Mouse (Mus musculus): ENCODE data around the gene Tsc1. TPM values are rescaled to one million over a fixed set of nuclear protein-coding genes. Genes with fewer than 3 reads are reported as not detected.

Gene Tsc1
- polyA plus RNA-seq, 1 experiment from 2014 or later: 34.6 TPM

- H3K4me3 ChIP-seq: no peak overlapping the region
- H3K4me1 ChIP-seq: no peaks in the 10 kb centered on the region
- no peaks in the 10 kb centered on the region for H3K36me3 ChIP-seq
- H3K27me3 ChIP-seq (replicated peaks): no peaks in the 10 kb centered on the region
- H3K9ac ChIP-seq: no peak overlapping the region
- no peak overlapping the region for H3K27ac ChIP-seq
- no peak for ATAC-seq (ENCODE audit: low FRiP score, low read depth)
- no peak overlapping the region for H3K4me2 ChIP-seq (replicated peaks)
- WGBS: 66% methylated on average over 14 of the region's 14 CpGs
- no peaks in the 10 kb centered on the region for H3K9me3 ChIP-seq
These were observed 35.1 kb upstream of the Tsc1 start for GRCm38 (mm10) chr2:28605789-28606541.

GRCm38 (mm10) chr2:28606601-28607340 is 34.3 kb upstream of the Tsc1 start:
- WGBS: 64% methylated on average over 8 of the region's 8 CpGs
- Histone ChIP-seq H3K4me3 (no peak overlapping the region), H3K9me3 (no peaks in the 10 kb centered on the region), H3K36me3 (no peaks in the 10 kb centered on the region), H3K4me2 (replicated peaks) (no peak overlapping the region), H3K4me1 (no peaks in the 10 kb centered on the region), H3K9ac (no peak overlapping the region), H3K27ac (no peak overlapping the region), H3K27me3 (replicated peaks) (no peaks in the 10 kb centered on the region)
- no peak for ATAC-seq (ENCODE audit: low FRiP score, low read depth)

- ATAC-seq (ENCODE audit: low FRiP score, low read depth): no peak
- H3K36me3 ChIP-seq: no peaks in the 10 kb centered on the region
- WGBS: 40% methylated on average over 10 of the region's 10 CpGs
- no peaks in the 10 kb centered on the region for H3K27me3 ChIP-seq (replicated peaks)
- H3K4me2 ChIP-seq (replicated peaks): no peak overlapping the region
- H3K9ac ChIP-seq: no peak overlapping the region
- H3K4me3 ChIP-seq: no peak overlapping the region
- no peaks in the 10 kb centered on the region for H3K4me1 ChIP-seq
- H3K27ac ChIP-seq: no peak overlapping the region
- no peaks in the 10 kb centered on the region for H3K9me3 ChIP-seq
These were observed 33.5 kb upstream of the Tsc1 start for GRCm38 (mm10) chr2:28607341-28608165.

GRCm38 (mm10) chr2:28609851-28610250 is 31.2 kb upstream of the Tsc1 start:
- H3K9ac ChIP-seq: no peak overlapping the region
- H3K4me3 ChIP-seq: no peak overlapping the region
- no peak for ATAC-seq (ENCODE audit: low FRiP score, low read depth)
- no peaks in the 10 kb centered on the region for H3K4me1 ChIP-seq
- no peaks in the 10 kb centered on the region for H3K27me3 ChIP-seq (replicated peaks)
- no peaks in the 10 kb centered on the region for H3K36me3 ChIP-seq
- 86% methylated on average over 10 of the region's 10 CpGs for WGBS
- H3K4me2 ChIP-seq (replicated peaks): no peak overlapping the region
- no peaks in the 10 kb centered on the region for H3K9me3 ChIP-seq
- no peak overlapping the region for H3K27ac ChIP-seq

GRCm38 (mm10) chr2:28610716-28611406 is 30.2 kb upstream of the Tsc1 start:
- H3K36me3 ChIP-seq: no peaks in the 10 kb centered on the region
- WGBS: 66% methylated on average over 12 of the region's 12 CpGs

GRCm38 (mm10) chr2:28611407-28611787 is 29.6 kb upstream of the Tsc1 start:
- no peak overlapping the region for H3K4me3 ChIP-seq
- no peak overlapping the region for H3K4me2 ChIP-seq (replicated peaks)
- no peaks in the 10 kb centered on the region for H3K4me1 ChIP-seq
- no peaks in the 10 kb centered on the region for H3K9me3 ChIP-seq
- H3K27ac ChIP-seq: no peak overlapping the region
- H3K27me3 ChIP-seq (replicated peaks): no peaks in the 10 kb centered on the region
- ATAC-seq (ENCODE audit: low FRiP score, low read depth): no peak
- WGBS: 89% methylated on average over 17 of the region's 17 CpGs
- H3K9ac ChIP-seq: no peak overlapping the region
- H3K36me3 ChIP-seq: no peaks in the 10 kb centered on the region

More at GRCm38 (mm10) chr2:28610716-28611406, 30.2 kb upstream of the Tsc1 start:
- no peaks in the 10 kb centered on the region for H3K27me3 ChIP-seq (replicated peaks)
- H3K9ac ChIP-seq: no peak overlapping the region
- H3K4me2 ChIP-seq (replicated peaks): no peak overlapping the region
- H3K9me3 ChIP-seq: no peaks in the 10 kb centered on the region
- no peaks in the 10 kb centered on the region for H3K4me1 ChIP-seq
- ATAC-seq (ENCODE audit: low FRiP score, low read depth): no peak
- H3K27ac ChIP-seq: no peak overlapping the region
- H3K4me3 ChIP-seq: no peak overlapping the region

- no peak for ATAC-seq (ENCODE audit: low FRiP score, low read depth)
- 66% methylated on average over 10 of the region's 10 CpGs for WGBS
- H3K9ac ChIP-seq: no peak overlapping the region
- no peaks in the 10 kb centered on the region for H3K4me1 ChIP-seq
- H3K4me2 ChIP-seq (replicated peaks): no peak overlapping the region
- H3K9me3 ChIP-seq: no peaks in the 10 kb centered on the region
- H3K4me3 ChIP-seq: no peak overlapping the region
- H3K27me3 ChIP-seq (replicated peaks): no peaks in the 10 kb centered on the region
- H3K27ac ChIP-seq: no peak overlapping the region
- no peaks in the 10 kb centered on the region for H3K36me3 ChIP-seq
These were observed 28.5 kb upstream of the Tsc1 start for GRCm38 (mm10) chr2:28612436-28613063.

GRCm38 (mm10) chr2:28613599-28613998 is 27.4 kb upstream of the Tsc1 start:
- ATAC-seq (ENCODE audit: low FRiP score, low read depth): no peak
- WGBS: 93% methylated on average over 10 of the region's 10 CpGs
- Histone ChIP-seq H3K36me3 (no peaks in the 10 kb centered on the region), H3K27me3 (replicated peaks) (no peaks in the 10 kb centered on the region), H3K27ac (no peak overlapping the region), H3K4me1 (no peaks in the 10 kb centered on the region), H3K4me3 (no peak overlapping the region), H3K9ac (no peak overlapping the region), H3K4me2 (replicated peaks) (no peak overlapping the region), H3K9me3 (no peaks in the 10 kb centered on the region)

GRCm38 (mm10) chr2:28616358-28616757 is 24.7 kb upstream of the Tsc1 start:
- Histone ChIP-seq H3K27ac (no peak overlapping the region), H3K9ac (no peak overlapping the region), H3K9me3 (no peaks in the 10 kb centered on the region), H3K36me3 (no peaks in the 10 kb centered on the region), H3K27me3 (replicated peaks) (peaks cover 8% of the 10 kb centered on the region), H3K4me3 (no peak overlapping the region), H3K4me1 (no peaks in the 10 kb centered on the region), H3K4me2 (replicated peaks) (no peak overlapping the region)
- no peak for ATAC-seq (ENCODE audit: low FRiP score, low read depth)
- 35% methylated on average over 5 of the region's 5 CpGs for WGBS

- no peak overlapping the region for H3K9ac ChIP-seq
- no peak overlapping the region for H3K4me2 ChIP-seq (replicated peaks)
- H3K9me3 ChIP-seq: no peaks in the 10 kb centered on the region
- no peaks in the 10 kb centered on the region for H3K4me1 ChIP-seq
- WGBS: 84% methylated on average over 9 of the region's 9 CpGs
- H3K27me3 ChIP-seq (replicated peaks): peaks cover 13% of the 10 kb centered on the region
- no peak overlapping the region for H3K27ac ChIP-seq
- no peak overlapping the region for H3K4me3 ChIP-seq
- no peak for ATAC-seq (ENCODE audit: low FRiP score, low read depth)
- no peaks in the 10 kb centered on the region for H3K36me3 ChIP-seq
These were observed 24.2 kb upstream of the Tsc1 start for GRCm38 (mm10) chr2:28616874-28617273.
